Mouse (Mus musculus): ENCODE measurements around the gene Mrpl52. TPM values are rescaled to one million over a fixed set of nuclear protein-coding genes. Genes with fewer than 3 reads are reported as not detected.

Mrpl52 gene
- polyA plus RNA-seq, 1 experiment from 2014 or later = 266 TPM

DNA sequence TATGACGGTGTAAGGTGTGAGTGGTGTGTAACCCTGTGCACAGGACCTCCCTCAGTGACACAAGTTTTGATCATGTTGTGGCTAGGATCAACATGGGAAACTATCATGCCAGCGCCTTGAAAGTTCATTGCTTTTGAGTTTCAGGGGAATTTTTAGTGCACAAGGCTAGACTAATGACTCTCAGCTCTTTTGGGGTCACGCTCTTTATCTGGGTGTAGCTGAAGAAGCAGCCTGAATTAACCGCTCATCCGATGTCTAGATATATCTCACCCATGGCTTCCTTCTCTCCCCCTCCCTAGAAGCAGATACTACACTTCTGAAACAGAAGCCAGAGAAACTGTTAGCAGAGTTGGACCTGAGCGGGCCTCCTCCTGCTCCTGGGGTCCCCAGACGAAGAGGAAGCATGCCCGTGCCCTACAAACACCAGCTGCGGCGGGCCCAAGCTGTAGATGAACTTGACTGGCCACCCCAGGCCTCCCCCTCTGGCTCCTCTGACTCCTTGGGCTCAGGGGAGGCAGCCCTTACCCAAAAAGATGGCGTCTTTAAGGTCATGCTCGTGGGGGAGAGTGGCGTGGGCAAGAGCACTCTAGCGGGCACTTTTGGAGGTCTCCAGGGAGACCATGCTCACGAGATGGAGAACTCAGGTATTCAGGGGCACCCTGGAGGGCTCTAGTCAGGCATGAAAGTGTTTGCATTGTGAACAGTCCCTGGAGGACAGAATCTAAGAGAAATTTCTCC, 50.6 kb downstream of the Mrpl52 start:
- H3K4me1 ChIP-seq (ENCODE audit: insufficient read depth, low read depth, low read length) = peaks cover 11% of the 10 kb centered on the region; the same call in 1 of the 2 replicates
- H3K9me3 ChIP-seq (ENCODE audit: low read length) = no peaks in the 10 kb centered on the region
- no peak for DNase-seq (ENCODE audit: low spot score)
- no peak overlapping the region for H3K27ac ChIP-seq (ENCODE audit: low read length)
- H3K27me3 ChIP-seq (replicated peaks; ENCODE audit: insufficient read depth, low read length) = no peaks in the 10 kb centered on the region
- no peaks in the 10 kb centered on the region for H3K36me3 ChIP-seq (ENCODE audit: insufficient read depth, low read length)
- TF ChIP-seq CTCF (IDR thresholded peaks at IDR 0.05) (no peak), EP300 (IDR thresholded peaks at IDR 0.05) (no peak)
- peak; percentile 29; the same call in 1 of the 2 replicates for ATAC-seq
- no peak overlapping the region for H3K4me2 ChIP-seq (replicated peaks; ENCODE audit: low read depth, low read length)
- no peak overlapping the region for H3K4me3 ChIP-seq (ENCODE audit: low read depth, low read length)
- WGBS = 66% methylated on average over 15 of the region's 15 CpGs
- H3K9ac ChIP-seq (replicated peaks; ENCODE audit: low read depth) = no peak overlapping the region

Other genes starting within 250 kb of the Mrpl52 start
- 420 and 466 TPM in 2 replicates for gene Dad1, start 172.8 kb upstream of the Mrpl52 start, polyA plus RNA-seq (2015; fragmentation: Nextera tagmentation; extraction: Ambion mirVana)
- 77.8 and 81.2 TPM in 2 replicates for gene Abhd4, start 172.7 kb upstream of the Mrpl52 start, polyA plus RNA-seq (2015; fragmentation: Nextera tagmentation; extraction: Ambion mirVana)
- 0.04 TPM in 2 replicates for gene Olfr49, start 142.0 kb upstream of the Mrpl52 start, polyA plus RNA-seq (2015; fragmentation: Nextera tagmentation; extraction: Ambion mirVana)
- 31.5 and 35.0 TPM in 2 replicates for gene Oxa1l, start 66.1 kb upstream of the Mrpl52 start, polyA plus RNA-seq (2015; fragmentation: Nextera tagmentation; extraction: Ambion mirVana)
- 20.7 and 24.3 TPM in 2 replicates for gene Slc7a7, start 9.1 kb upstream of the Mrpl52 start, polyA plus RNA-seq (2015; fragmentation: Nextera tagmentation; extraction: Ambion mirVana)
- gene Mmp14, start 4.7 kb downstream of the Mrpl52 start, polyA plus RNA-seq (2015; fragmentation: Nextera tagmentation; extraction: Ambion mirVana) = 150 and 155 TPM in 2 replicates
- gene Lrp10, start 37.2 kb downstream of the Mrpl52 start, polyA plus RNA-seq (2015; fragmentation: Nextera tagmentation; extraction: Ambion mirVana) = 92.5 and 96.5 TPM in 2 replicates
- gene Rem2, start 49.2 kb downstream of the Mrpl52 start, polyA plus RNA-seq (2015; fragmentation: Nextera tagmentation; extraction: Ambion mirVana) = 11.9 and 16.0 TPM in 2 replicates
- 21.2 and 24.3 TPM in 2 replicates for gene Prmt5, start 90.6 kb downstream of the Mrpl52 start, polyA plus RNA-seq (2015; fragmentation: Nextera tagmentation; extraction: Ambion mirVana)
- gene Haus4, start 127.7 kb downstream of the Mrpl52 start, polyA plus RNA-seq (2015; fragmentation: Nextera tagmentation; extraction: Ambion mirVana) = 22.1 and 24.2 TPM in 2 replicates
- 40.0 and 46.4 TPM in 2 replicates for gene Ajuba, start 150.6 kb downstream of the Mrpl52 start, polyA plus RNA-seq (2015; fragmentation: Nextera tagmentation; extraction: Ambion mirVana)
- gene 4931414P19Rik, start 179.1 kb downstream of the Mrpl52 start, polyA plus RNA-seq (2015; fragmentation: Nextera tagmentation; extraction: Ambion mirVana) = 3.8 and 6.2 TPM in 2 replicates
- 231 and 251 TPM in 2 replicates for gene Psmb5, start 191.1 kb downstream of the Mrpl52 start, polyA plus RNA-seq (2015; fragmentation: Nextera tagmentation; extraction: Ambion mirVana)
- 0.04 TPM in 1 of 2 replicates, not detected in the other for gene Psmb11, start 194.5 kb downstream of the Mrpl52 start, polyA plus RNA-seq (2015; fragmentation: Nextera tagmentation; extraction: Ambion mirVana)
- gene Gm17606, start 214.0 kb downstream of the Mrpl52 start, polyA plus RNA-seq (2015; fragmentation: Nextera tagmentation; extraction: Ambion mirVana) = not detected in 2 replicates
- 0.32 and 0.50 TPM in 2 replicates for gene Cdh24, start 214.5 kb downstream of the Mrpl52 start, polyA plus RNA-seq (2015; fragmentation: Nextera tagmentation; extraction: Ambion mirVana)

All from lung, postnatal 0 days (tissue).